Mouse (Mus musculus) forebrain, embryonic 13.5 days (tissue): ENCODE measurements around the gene Uba1. TPM values are rescaled to one million over a fixed set of nuclear protein-coding genes. Genes with fewer than 3 reads are reported as not detected.
"Not testable (repeated sequence)": the region's sequence is repeated elsewhere in the genome, so short reads cannot be mapped to it uniquely, and the experiment has no call there.

Experiments used
- ATAC-seq: fragments of 200-750 bp; cut with Nextera tagmentation; 2 replicates; pipeline ENCODE4 v1.8.0; 2017
- H3K27ac ChIP-seq: fragments of 300-500 bp; sonication (generic); 2 replicates; pipeline ENCODE4 v1.5.1; 2015; ENCODE audit warnings: inconsistent platforms, mild to moderate bottlenecking, moderate library complexity
- H3K27me3 ChIP-seq: fragments of 300-500 bp; sonication (generic); 2 replicates; pipeline ENCODE4 v1.6.1; 2015; ENCODE audit warnings: mild to moderate bottlenecking, inconsistent platforms
- H3K36me3 ChIP-seq: fragments of 300-500 bp; sonication (generic); 2 replicates; pipeline ENCODE4 v1.6.1; 2015; ENCODE audit warnings: mild to moderate bottlenecking, inconsistent platforms; ENCODE audit not compliant: poor library complexity, severe bottlenecking
- H3K4me1 ChIP-seq: fragments of 300-500 bp; sonication (generic); 2 replicates; pipeline ENCODE4 v1.6.1; 2015; ENCODE audit warnings: inconsistent platforms
- H3K4me2 ChIP-seq: fragments of 300-500 bp; sonication (generic); 2 replicates; pipeline ENCODE4 v1.6.1; 2015; ENCODE audit warnings: inconsistent platforms, mild to moderate bottlenecking, moderate library complexity
- H3K4me3 ChIP-seq: fragments of 300-500 bp; sonication (generic); 2 replicates; pipeline ENCODE4 v1.5.1; 2015; ENCODE audit warnings: mild to moderate bottlenecking, inconsistent platforms
- H3K9ac ChIP-seq: fragments of 300-500 bp; sonication (generic); 2 replicates; pipeline ENCODE4 v1.6.1; 2015; ENCODE audit warnings: mild to moderate bottlenecking, inconsistent platforms
- H3K9me3 ChIP-seq: fragments of 300-500 bp; sonication (generic); replicated peaks from 2 replicates; pipeline ENCODE4 v1.6.1; 2016; ENCODE audit warnings: inconsistent platforms
- WGBS: fragments of 180-500 bp; shearing (Covaris S2); methylation state at CpG from one replicate; pipeline ENCODE4 v1.1.7; 2015; 5-methylcytosine and 5-hydroxymethylcytosine counted together
- polyA plus RNA-seq: library from polyadenylated mRNA; unstranded; fragments of >200 nt; fragmentation: Nextera tagmentation; extraction: Ambion mirVana; gene quantifications from 2 replicates; pipeline ENCODE4 v1.2.1, GENCODE M21; 2015

Uba1 gene
- polyA plus RNA-seq, 1 experiment from 2014 or later: 334 TPM

DNA sequence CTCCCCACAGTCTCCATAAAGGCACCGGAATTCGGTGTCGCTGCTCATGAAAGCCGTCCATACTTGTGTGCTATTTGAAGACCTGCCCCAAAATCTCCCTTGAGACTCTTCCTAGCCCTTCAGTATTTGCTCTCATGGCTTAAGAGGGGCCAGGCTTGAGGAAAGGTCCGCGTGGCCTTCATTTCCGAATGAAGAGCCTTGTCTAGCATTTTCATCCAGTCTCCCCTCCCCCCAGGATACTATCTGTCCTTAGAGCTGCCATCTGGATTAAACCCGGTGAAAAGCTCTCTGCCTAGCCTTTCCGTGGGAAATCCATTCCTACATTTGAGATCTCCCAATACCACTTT is 5.3 kb downstream of the Uba1 start:
- Histone ChIP-seq H3K27ac (peak overlapping the region; percentile 83; the same call in 1 of the 2 replicates), H3K9ac (peak overlapping the region; percentile 85), H3K4me2 (peak overlapping the region; percentile 59), H3K4me1 (peaks cover 37% of the 10 kb centered on the region), H3K9me3 (no peaks in the 10 kb centered on the region; the same call in 1 of the 2 replicates), H3K4me3 (peak overlapping the region; percentile 60), H3K27me3 (no peaks in the 10 kb centered on the region), H3K36me3 (peaks cover 17% of the 10 kb centered on the region)
- WGBS: 13% methylated on average over 9 of the region's 9 CpGs
- no peak for ATAC-seq

DNA sequence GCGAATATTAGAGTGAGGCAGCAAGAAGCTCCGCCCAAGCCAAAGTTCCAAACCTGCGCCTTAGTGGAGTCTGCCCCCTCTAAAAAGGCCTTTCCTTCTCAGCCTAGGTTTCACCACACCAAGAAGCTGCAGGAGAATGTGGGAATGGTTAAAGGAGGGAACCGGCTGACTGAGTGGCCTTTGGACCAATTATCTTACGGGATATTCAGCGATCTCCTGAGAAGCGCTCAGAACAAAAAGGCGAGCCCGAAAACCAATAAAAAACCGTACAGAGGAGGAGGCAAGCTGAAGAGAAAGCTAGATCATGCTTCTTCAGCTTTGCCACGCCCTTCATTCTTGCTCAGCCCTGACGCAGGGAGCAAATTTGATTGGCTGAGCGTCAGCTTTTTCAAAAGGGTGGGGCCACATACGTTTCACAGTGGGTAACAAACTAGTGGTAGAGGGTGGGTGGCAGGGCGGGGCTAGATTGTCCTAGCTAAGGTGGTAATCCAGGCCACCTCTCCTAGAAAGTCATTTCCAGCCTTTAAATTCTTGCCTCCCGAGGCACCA is 29.5 kb downstream of the Uba1 start, which contains the start of gene Cdk16:
Gene Cdk16, plus strand, starts transcription at position 436 of the 549 bp plus-strand sequence.
- Histone ChIP-seq H3K4me3 (peak within 1 kb of the TSS; percentile 62), H3K27ac (peak within 1 kb of the TSS; percentile 96), H3K4me1 (peaks cover 17% of the 10 kb centered on the region), H3K36me3 (peaks cover 11% of the 10 kb centered on the region), H3K27me3 (no peaks in the 10 kb centered on the region), H3K9ac (peak within 1 kb of the TSS; percentile 83), H3K4me2 (peak within 1 kb of the TSS; percentile 71), H3K9me3 (no peaks in the 10 kb centered on the region; the same call in 1 of the 2 replicates)
- WGBS: 19% methylated on average over 16 of the region's 16 CpGs
- ATAC-seq: peak; percentile 94

DNA sequence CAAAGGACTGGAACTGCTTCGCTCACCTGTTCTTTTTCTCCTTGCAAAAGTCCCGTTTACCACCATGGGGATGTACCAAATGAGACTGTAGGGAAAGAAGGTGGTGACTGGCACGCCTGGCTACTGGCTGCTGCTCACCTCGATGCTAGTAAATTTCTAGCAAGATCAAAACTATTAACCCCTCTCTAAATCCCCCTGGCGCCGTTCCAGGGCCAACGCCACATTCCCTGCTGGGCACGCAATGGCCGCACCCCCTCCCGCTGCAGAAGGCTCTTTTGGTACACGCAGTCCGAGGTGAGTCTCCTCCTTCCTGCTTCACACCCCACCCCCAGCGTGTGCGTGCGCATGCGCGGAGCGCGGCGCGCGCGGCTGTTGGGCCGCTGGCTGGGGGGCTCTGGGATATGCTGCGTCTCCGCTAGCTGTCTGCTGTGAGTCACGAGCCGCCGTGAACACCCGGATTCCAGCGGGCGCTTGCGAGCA is 30.0 kb downstream of the Uba1 start:
- Histone ChIP-seq H3K36me3 (peaks cover 11% of the 10 kb centered on the region), H3K9ac (peak overlapping the region; percentile 83), H3K9me3 (no peaks in the 10 kb centered on the region; the same call in 1 of the 2 replicates), H3K4me3 (peak overlapping the region; percentile 62), H3K4me2 (peak overlapping the region; percentile 71), H3K27ac (peak overlapping the region; percentile 96), H3K4me1 (peaks cover 17% of the 10 kb centered on the region), H3K27me3 (no peaks in the 10 kb centered on the region)
- WGBS: 29% methylated on average over 32 of the region's 33 CpGs
- peak; percentile 92 for ATAC-seq

DNA sequence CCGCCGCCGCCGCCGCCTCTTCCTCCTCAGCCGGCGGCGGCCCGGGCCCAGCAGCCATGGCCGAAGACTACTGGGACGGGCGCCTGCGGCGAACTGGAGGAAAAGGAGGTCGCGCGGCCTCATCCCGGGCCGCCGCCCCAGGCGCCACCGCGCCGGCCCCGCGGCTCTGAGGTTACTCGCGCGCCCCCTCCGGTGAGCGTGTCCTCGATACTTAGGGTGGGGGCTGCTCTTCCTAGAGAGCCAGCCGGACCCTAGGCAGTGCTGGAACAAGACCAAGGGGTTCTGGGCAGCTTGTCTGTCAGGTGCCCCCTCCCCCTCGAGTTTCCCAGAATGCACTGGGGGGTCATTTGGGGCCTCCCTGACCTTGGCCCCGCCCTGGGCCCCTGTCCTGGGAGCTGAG is 30.5 kb downstream of the Uba1 start:
- whole genome bisulfite sequencing: 25% methylated on average over 15 of the region's 35 CpGs
- Histone ChIP-seq H3K4me3 (peak overlapping the region; percentile 62), H3K36me3 (peaks cover 13% of the 10 kb centered on the region), H3K27ac (peak overlapping the region; percentile 96), H3K9ac (peak overlapping the region; percentile 83), H3K9me3 (no peaks in the 10 kb centered on the region; the same call in 1 of the 2 replicates), H3K4me1 (peaks cover 17% of the 10 kb centered on the region), H3K4me2 (peak overlapping the region; percentile 71), H3K27me3 (no peaks in the 10 kb centered on the region)
- ATAC-seq: peak; percentile 34

DNA sequence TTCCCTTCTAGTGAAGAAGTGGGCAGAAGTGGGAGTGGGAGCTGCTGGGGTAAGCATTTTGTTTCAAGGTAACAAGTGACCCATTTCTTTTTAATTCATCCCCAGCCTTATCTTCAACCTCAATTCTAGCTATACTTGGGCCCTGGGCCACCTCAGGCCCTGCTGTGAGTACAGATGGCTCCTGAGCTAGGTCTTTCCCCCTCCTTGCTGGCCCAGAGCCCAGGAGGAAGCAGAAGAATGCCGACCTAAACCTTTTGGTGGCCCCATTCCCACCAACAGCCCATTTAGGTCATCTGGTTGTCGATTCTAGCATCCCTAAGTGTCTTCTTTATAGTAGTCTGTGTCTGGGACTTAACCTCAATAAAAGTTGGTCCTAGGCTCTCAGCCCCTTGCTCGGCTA is 33.4 kb downstream of the Uba1 start:
- Histone ChIP-seq H3K4me2 (no peak overlapping the region), H3K4me3 (no peak overlapping the region), H3K4me1 (peaks cover 17% of the 10 kb centered on the region), H3K27ac (no peak overlapping the region), H3K9ac (no peak overlapping the region), H3K27me3 (no peaks in the 10 kb centered on the region), H3K9me3 (no peaks in the 10 kb centered on the region; the same call in 1 of the 2 replicates), H3K36me3 (peaks cover 39% of the 10 kb centered on the region)
- 69% methylated on average over 3 of the region's 3 CpGs for WGBS
- ATAC-seq: no peak

DNA sequence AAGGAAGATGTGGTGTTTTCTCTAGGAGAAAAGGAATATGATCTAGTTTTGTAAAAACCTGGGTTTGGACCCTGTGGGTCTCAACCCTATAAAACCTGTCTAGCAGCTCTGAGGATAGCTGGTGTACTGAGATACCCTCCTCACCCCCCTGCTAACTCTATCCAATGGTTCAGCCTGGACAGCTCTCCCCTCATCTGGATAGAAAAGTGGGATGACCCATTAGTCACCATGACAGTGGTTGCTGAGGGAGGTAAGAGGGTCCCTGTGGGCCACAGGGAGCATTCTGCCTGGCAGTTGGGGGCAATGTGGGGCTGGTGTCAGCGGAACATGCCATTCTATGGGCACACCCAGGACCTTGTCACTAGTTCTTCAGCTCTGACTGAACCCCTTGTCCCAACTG is 34.5 kb downstream of the Uba1 start:
- Histone ChIP-seq H3K27ac (no peak overlapping the region), H3K4me3 (no peak overlapping the region), H3K9ac (no peak overlapping the region), H3K4me1 (peaks cover 14% of the 10 kb centered on the region), H3K27me3 (no peaks in the 10 kb centered on the region), H3K9me3 (no peaks in the 10 kb centered on the region; the same call in 1 of the 2 replicates), H3K36me3 (peaks cover 48% of the 10 kb centered on the region), H3K4me2 (no peak overlapping the region)
- no peak for ATAC-seq
- WGBS: 83% methylated on average over 1 of the region's 1 CpGs

DNA sequence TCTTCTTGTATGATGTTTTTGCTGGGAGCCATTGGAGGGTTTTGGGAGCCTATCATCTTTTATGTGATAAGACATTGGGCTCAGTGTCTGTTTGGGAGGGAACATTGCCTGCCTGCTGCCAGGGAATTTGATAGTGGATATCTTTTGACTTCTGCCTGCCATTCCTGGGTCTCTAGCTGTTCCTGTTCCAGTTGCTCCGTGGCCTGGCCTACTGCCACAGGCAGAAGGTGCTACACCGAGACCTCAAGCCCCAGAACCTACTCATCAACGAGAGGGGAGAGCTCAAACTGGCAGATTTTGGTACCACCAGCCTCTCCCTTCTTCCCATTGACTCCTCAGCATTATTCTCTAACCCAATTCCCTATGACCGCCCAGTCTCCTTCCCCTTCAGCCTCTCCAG is 37.7 kb downstream of the Uba1 start:
- 88% methylated on average over 4 of the region's 4 CpGs for WGBS
- Histone ChIP-seq H3K36me3 (peaks cover 64% of the 10 kb centered on the region), H3K4me3 (no peak overlapping the region), H3K27me3 (no peaks in the 10 kb centered on the region), H3K4me2 (no peak overlapping the region), H3K27ac (no peak overlapping the region), H3K9me3 (no peaks in the 10 kb centered on the region), H3K9ac (no peak overlapping the region), H3K4me1 (0 out of 2 replicates have a peak, but pooled peaks cover 2% of the 10 kb centered on the region)
- ATAC-seq: no peak

DNA sequence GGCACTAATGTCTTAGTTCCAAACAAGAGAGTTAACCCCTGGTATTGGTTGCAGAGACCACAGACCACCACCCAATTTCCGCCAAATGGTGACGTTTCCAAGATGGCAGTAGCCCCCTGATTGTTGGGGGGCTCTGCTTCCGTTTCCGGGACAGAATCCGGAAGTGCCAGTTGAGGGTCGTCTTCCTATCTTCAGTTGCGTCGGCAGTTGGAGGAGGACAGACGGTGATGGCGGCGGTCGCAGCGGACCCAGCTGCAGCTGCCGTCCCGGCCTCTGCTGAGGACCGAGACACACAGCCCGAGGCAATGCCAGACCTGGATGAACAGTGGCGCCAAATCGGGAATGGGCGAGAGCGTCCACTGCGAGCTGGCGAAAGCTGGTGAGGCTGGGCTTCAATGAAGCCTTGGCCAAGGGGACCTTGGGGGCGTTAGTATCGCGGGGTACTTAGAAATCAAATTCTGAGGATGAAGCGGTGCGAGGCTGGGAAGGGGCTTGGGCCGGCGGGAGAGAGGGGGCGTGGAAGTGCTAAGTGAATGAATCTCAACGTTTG is 45.7 kb downstream of the Uba1 start, which contains the start of gene Usp11:
Gene Usp11, plus strand, starts transcription at position 166 of the 550 bp plus-strand sequence.
- peak; percentile 83 for ATAC-seq
- 19% methylated on average over 32 of the region's 32 CpGs for WGBS
- H3K4me3 ChIP-seq: peak within 1 kb of the TSS; percentile 62
- no peaks in the 10 kb centered on the region for H3K4me1 ChIP-seq
- H3K27ac ChIP-seq: peak within 1 kb of the TSS; percentile 93
- no peaks in the 10 kb centered on the region for H3K27me3 ChIP-seq
- peak within 1 kb of the TSS; percentile 72 for H3K9ac ChIP-seq
- H3K9me3 ChIP-seq: no peaks in the 10 kb centered on the region
- peak within 1 kb of the TSS; percentile 52 for H3K4me2 ChIP-seq
- peaks cover 10% of the 10 kb centered on the region for H3K36me3 ChIP-seq

DNA sequence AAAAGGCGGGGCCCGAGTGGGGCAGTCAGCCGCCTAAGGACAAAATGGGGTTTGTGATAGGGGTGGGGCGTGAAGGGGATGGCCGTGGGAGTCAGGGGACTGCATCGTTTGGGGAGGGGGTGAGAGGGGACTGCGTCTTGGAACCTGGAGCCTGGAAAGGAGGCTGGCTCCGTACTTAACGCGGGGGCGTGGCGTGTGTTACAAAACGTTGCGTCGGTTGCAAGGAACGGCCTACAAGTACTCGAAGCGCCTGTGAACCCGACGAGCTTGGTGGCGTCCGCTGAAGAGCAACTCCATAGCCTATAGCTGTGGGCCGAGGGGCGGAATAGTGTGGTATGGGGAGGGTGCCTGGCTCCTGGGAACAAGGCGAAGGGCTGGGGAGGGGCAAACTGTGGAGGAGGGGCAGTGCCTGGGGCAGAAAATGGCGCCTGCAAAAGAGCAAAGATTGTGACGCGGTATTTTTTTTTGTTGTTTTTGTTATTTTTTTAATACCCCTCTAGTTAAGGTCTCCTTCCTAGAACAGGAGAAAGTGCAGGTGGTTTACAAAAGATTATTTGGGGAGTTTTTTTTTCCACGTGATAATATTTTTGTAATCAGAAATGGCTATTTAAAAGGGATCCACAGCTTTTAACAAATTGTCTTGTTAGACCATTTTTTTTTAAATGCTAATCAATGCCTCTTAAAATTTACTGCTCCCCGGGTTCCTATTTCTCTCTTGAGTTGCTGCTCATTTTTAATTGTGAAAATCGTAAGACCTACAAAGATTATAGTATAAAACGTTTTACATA is 46.4 kb downstream of the Uba1 start:
- H3K4me3 ChIP-seq: peak overlapping the region; percentile 62
- H3K4me2 ChIP-seq: peak overlapping the region; percentile 52
- peak; percentile 94 for ATAC-seq
- peak overlapping the region; percentile 93 for H3K27ac ChIP-seq
- peak overlapping the region; percentile 72 for H3K9ac ChIP-seq
- peaks cover 3% of the 10 kb centered on the region; the same call in 1 of the 2 replicates for H3K36me3 ChIP-seq
- no peaks in the 10 kb centered on the region for H3K9me3 ChIP-seq
- 19% methylated on average over 32 of the region's 32 CpGs for WGBS
- no peaks in the 10 kb centered on the region for H3K4me1 ChIP-seq
- H3K27me3 ChIP-seq: no peaks in the 10 kb centered on the region

DNA sequence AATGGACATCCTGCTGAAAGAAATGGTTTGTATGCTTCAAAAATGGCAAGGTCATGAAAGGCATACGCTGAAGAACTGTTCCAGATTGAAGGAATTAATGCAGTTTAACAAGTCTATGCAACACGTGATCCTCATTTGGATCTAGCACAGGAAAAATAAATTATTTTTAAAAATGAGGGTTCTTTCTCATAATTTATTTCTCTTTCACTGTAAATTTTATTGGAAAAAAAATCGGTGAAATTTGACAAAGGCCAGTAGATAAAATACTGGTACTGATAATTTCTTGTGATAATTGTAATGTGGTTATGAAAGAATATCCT is 46.9 kb downstream of the Uba1 start:
- peak overlapping the region; percentile 72; the same call in 1 of the 2 replicates for H3K9ac ChIP-seq
- ATAC-seq: no peak
- H3K27ac ChIP-seq: no peak overlapping the region
- H3K4me3 ChIP-seq: peak overlapping the region; percentile 62
- peak overlapping the region; percentile 52 for H3K4me2 ChIP-seq
- H3K4me1 ChIP-seq: no peaks in the 10 kb centered on the region
- H3K36me3 ChIP-seq: no peaks in the 10 kb centered on the region
- no peaks in the 10 kb centered on the region for H3K27me3 ChIP-seq
- no peaks in the 10 kb centered on the region for H3K9me3 ChIP-seq
- 29% methylated on average over 3 of the region's 3 CpGs for WGBS

DNA sequence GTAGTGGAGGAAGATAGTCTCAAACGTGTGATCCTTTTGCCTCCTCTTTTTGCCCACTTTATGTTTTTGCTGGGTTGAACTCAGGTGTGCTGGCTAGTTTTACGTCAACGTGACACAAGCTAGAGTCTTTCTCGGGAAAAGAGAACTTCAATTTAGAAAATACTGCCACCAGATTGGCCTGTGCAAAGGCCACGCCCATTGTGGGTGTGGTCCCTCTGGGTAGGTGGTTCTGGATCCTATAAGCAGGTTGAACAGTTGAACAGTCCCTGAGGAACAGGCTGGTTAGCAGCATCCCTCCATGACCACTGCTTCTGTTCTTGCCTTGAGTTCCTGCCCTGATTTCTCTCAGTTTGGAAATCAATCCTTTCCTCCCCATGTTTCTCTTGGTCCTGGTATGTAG is 70.6 kb downstream of the Uba1 start:
- WGBS: 73% methylated on average over 5 of the region's 5 CpGs
- Histone ChIP-seq H3K4me1 (no peaks in the 10 kb centered on the region), H3K27ac (no peak overlapping the region), H3K4me3 (no peak overlapping the region), H3K36me3 (no peaks in the 10 kb centered on the region), H3K4me2 (no peak overlapping the region), H3K27me3 (no peaks in the 10 kb centered on the region), H3K9ac (no peak overlapping the region), H3K9me3 (no peaks in the 10 kb centered on the region)
- no peak for ATAC-seq

DNA sequence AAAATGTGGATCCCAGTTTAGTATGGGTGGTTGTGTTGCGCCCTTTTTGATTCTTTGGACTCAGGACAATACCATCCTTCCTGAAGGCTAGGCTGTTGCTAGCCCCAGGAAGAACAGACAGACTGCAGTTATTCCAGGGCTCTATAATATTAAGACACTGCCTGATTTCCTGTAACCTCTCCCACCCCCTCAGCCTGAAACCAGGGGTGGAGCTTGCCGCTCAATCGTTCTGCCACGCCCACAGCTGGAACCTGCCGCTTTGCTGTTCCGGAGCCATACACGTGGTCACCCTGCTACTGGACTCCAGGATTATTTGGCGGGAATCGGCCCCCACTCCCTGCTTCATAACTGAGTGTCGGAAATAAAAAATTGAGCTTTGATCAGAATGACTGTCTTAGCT is 71.9 kb downstream of the Uba1 start:
- not testable (repeated sequence) for H3K9ac ChIP-seq, H3K27ac ChIP-seq, H3K4me2 ChIP-seq, H3K4me1 ChIP-seq, H3K27me3 ChIP-seq, H3K9me3 ChIP-seq, H3K36me3 ChIP-seq, H3K4me3 ChIP-seq, ATAC-seq
- 39% methylated on average over 10 of the region's 10 CpGs for WGBS
